Mouse (Mus musculus) embryonic fibroblast, embryonic 13.5 days (primary cell): ENCODE measurements around the gene 1700024P04Rik.

ENCODE experiments used
- CTCF ChIP-seq: IDR thresholded peaks from 2 replicates; pipeline ENCODE4 v1.5.1; 2011; ENCODE audit warnings: mild to moderate bottlenecking, control low read depth, low read length, moderate library complexity, borderline replicate concordance; ENCODE audit not compliant: insufficient read depth
- POLR2A ChIP-seq: IDR thresholded peaks from 2 replicates; pipeline ENCODE4 v1.6.1; 2011; ENCODE audit warnings: low read depth, mild to moderate bottlenecking, control low read depth, low read length, moderate library complexity

- TF ChIP-seq CTCF (no peak), POLR2A (no peak)
These were observed 30.5 kb downstream of the 1700024P04Rik start for GRCm38 (mm10) chr13:98953830-98954229.
